Mouse (Mus musculus): ENCODE measurements around the gene Nup85. TPM values are rescaled to one million over a fixed set of nuclear protein-coding genes. Genes with fewer than 3 reads are reported as not detected.

Gene Nup85
- total RNA-seq, 4 experiments from 2014 or later, result 46.5 to 61.0 (median 53.9) TPM

DNA sequence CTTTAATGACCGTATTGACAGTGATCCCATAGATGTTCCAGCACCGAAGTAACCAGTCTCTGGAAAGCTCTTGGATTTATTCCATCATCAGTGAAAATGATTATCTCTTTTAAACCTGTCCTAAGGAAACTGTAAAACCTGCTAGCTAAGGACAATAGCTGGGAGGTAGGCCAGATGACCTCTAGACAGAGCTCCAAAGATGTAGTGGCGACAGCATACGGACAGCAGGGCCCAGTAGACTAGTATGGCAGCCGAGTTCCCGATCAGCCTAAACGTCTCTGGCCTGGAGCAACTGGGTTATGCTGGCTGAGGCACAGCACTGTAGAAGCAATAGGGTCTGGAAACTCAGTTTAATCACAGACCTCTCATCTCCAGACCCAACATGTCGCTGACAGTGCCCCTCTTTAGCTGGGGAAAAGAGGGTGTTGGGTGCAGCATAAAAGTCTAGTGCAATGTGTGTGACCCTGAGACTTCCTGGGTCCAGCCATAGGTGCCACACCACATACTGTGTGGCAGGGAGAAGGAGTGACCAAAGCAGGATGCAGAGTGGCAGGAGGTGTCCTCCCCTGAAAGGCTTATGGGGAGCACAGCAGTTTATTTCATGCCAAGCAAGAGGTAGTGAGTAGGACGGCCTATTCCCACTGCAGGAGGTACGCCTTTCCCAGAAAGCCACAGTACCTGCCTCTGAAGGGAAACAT, 20.3 kb downstream of the Nup85 start:
- no peak for DNase-seq

DNA sequence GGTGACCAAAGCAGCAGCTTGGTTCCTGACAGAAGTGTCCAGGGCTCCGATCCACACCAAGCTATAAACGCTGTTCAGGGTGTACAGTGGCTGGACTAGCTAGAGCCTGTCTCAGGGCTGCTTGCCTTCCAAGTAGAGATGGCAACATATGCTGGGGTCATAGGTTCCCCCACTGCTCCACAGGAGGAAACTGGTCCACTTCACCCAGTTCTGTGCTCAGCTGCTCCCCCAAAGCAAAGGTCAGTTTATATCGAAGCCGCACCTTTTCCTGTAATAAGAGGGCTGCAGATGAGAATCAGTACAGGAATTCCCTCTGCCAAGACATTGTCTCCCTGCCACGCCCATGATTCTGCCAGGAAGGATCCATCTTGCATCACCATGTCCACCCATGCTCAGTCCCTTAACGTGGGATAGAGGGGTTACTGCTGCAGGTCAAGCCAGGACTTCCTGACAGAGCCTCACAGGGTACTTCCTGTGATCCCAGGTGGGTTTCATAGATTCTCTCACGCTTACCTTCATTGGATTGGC, 21.4 kb downstream of the Nup85 start:
- no peak for DNase-seq

GRCm38 (mm10) chr11:115586403-115586802, 22.2 kb downstream of the Nup85 start:
- DNase-seq, result no peak

DNA sequence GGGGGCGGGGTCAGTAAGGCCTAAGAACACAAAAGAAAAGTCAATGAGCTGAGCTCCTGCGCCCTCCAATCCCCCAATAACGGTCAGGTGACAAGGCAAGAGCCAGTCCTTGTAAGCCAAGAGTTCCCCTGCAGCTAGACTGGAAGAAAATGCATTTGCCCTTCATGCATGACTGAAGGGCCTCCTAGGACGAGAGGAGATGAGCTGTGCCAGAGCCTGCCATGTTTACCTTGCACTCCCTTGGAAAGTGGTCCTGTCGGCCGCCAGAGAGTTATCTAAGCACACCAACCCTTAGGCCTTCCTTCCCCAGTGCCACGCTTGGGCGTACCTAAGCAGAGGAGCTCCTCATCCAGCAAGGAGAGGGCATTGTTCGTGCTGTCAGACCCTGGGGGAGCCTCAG, 23.8 kb downstream of the Nup85 start:
- no peak for DNase-seq

DNA sequence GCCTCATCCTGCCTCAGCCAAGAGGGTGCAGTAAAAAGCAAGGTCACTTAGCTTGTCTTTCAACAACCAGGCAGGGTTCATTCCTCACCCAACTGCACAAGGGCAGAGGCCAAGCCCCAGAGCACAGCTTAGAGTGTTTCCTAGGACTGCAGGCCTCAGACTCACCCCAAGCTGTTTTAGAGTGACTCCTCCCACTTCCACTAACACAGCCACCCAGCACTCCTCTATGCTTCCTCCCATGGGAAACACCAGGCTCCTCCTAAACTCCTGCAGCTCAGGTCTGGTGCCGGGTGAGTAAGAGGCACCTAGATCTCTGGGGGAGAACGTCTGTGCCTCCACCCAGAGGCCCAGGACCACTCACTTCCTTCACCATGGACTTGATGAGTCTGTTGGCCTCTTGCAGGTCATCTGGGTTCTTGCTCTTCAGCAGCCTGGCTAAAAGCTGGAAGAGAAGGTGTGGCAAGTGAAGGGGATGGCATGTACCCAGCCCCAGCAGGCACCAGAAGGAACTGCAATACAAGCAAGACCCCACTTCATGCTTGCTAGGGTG, 26.4 kb downstream of the Nup85 start:
- DNase-seq, result no peak

GRCm38 (mm10) chr11:115595209-115595608, 31.0 kb downstream of the Nup85 start:
- no peak for DNase-seq

- no peak for DNase-seq
Observed at GRCm38 (mm10) chr11:115598309-115598708, 34.1 kb downstream of the Nup85 start.

- no peak for DNase-seq
Observed at GRCm38 (mm10) chr11:115599722-115600121, 35.5 kb downstream of the Nup85 start.

GRCm38 (mm10) chr11:115600743-115601142, 36.5 kb downstream of the Nup85 start:
- DNase-seq, result no peak

DNA sequence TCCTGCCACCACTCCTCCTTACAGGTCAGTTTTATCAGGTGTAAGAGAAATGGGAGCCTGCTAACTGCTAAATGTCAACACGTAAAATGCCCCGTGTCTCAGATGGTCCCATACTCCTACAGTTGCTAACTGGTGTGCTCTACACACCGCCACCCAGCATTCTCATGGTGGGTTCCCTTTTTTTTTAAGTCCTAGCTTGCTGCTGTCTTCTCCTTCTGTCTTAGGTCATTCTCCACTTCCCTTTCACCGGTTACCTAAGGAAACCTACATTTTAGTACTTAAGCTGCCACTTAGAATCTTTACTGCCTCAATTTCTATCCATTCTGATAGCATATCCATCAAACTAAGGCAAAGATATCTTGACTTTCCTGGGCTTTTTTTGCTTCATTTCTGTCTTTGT, 36.9 kb downstream of the Nup85 start:
- no peak for DNase-seq

DNA sequence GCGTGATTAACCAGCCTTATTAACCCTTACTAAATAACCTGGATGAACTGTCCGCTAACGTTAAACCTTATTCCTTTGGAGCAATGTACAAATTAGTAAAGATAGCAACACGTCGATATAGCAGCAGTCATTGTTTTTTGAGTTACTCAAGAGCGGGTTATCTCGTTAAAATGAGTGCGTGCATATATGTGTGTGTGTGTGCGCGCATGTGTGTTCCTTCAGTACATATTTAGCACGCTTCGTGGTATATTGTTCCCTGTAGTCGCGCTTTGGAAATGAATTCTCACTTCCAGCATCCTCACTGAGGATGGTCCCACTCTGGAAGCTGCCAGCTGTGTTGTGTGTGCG, 38.9 kb downstream of the Nup85 start:
- no peak for DNase-seq

- peak; percentile 88 for DNase-seq
Observed at GRCm38 (mm10) chr11:115603476-115604303, 39.5 kb downstream of the Nup85 start, which contains the start of the genes Mrps7 and Gga3. TSS of gene Mrps7 (plus strand) at chr11:115603925. TSS of gene Gga3 (minus strand) at chr11:115604051.

GRCm38 (mm10) chr11:115604304-115604696, 40.1 kb downstream of the Nup85 start:
- DNase-seq, result no peak

DNA sequence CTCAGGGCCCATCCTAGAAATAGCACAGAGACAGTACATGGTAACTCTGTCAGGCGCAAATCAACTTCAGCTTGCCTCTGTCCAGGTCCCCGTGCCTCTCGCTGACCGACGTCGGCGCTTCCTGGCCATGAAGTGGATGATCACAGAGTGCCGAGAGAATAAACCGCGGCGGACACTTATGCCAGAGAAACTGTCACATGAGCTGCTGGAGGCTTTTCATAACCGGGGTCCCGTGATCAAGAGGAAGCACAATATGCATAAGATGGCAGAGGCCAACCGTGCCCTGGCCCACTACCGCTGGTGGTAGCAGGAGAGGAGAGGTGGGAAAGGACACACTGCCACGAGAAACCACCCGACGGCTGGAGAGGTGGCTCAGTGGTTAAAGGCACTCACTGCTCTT, 42.5 kb downstream of the Nup85 start:
- DNase-seq, result no peak

- no peak for DNase-seq
Observed at GRCm38 (mm10) chr11:115608421-115609399, 44.5 kb downstream of the Nup85 start.

GRCm38 (mm10) chr11:115609576-115609975, 45.3 kb downstream of the Nup85 start:
- DNase-seq, result no peak

DNA sequence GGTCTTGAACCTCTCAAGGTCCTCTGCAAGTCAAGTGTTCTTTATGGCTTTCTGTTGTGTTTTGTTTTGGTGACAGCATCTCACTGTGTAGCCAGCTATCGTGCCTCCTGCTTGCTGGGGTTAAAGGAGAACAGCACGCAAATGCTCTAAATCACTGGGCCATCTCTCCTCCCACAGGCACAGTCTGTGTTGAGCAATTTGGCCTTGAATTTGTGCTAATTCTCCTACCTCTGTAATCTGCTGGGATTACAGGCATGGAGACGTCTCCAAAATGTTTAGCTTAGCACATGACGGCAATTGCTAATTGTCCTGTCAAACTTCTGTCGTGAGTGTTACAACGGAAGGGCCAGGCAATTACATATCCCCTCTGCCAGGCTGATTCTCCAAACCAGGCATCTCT, 46.9 kb downstream of the Nup85 start:
- DNase-seq, result no peak

DNA sequence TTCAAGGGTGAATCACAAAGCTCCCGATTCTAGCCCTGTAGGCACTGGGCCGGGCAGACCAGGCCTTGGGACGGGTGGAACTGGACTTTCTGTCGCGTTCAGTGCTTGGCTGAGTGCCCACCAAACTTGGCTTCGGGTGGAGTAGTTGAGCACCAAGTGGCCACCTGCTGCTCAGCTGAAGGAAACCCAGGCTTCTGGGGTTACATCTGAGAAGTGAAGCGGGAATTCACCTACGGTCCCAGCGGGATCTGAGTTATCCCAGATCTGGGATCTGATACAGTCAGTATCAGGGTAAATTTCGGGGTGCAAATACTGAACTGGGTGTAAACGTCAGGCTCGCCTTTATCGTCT, 47.8 kb downstream of the Nup85 start:
- peak; percentile 87 for DNase-seq

DNA sequence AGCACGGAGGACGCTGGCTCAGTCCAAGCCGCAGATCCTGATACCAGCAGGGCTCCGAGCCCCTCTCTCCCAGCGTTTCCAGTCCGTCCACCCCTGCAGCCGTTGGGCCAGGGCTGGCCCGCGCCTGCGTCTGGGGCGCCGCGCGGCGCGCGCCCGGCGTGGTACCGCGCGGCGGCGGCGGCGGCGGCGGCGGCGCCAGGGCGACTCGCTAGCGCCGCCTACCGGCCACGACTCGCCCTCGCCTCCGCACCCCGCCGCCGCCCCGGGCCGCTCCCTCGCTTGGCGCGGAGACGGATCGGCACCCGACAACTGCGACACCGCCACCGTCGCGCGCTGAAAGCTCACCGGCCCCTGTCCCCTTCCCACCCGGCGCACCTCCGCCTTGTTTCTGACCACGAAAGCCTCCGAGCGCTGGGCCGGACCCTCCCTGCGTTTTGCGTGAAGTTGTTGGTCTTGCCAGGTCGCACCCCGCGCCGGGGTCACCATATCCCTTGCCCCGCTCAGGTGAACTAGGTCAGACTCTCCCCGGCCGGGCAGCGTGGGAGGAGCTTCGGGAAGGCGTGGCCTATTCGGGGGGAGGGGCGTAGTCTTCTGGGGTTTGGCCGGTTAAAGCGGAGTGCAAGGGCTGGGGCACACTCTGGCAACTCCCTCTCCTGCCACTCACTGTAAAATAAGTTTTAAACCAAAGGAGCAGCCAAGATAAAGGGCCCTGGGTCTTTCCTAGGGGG, 48.3 kb downstream of the Nup85 start, which contains the start of gene Mif4gd:
Gene Mif4gd, minus strand, starts transcription at position 560 of the 728 bp plus-strand sequence.
- peak; percentile 92 for DNase-seq

DNA sequence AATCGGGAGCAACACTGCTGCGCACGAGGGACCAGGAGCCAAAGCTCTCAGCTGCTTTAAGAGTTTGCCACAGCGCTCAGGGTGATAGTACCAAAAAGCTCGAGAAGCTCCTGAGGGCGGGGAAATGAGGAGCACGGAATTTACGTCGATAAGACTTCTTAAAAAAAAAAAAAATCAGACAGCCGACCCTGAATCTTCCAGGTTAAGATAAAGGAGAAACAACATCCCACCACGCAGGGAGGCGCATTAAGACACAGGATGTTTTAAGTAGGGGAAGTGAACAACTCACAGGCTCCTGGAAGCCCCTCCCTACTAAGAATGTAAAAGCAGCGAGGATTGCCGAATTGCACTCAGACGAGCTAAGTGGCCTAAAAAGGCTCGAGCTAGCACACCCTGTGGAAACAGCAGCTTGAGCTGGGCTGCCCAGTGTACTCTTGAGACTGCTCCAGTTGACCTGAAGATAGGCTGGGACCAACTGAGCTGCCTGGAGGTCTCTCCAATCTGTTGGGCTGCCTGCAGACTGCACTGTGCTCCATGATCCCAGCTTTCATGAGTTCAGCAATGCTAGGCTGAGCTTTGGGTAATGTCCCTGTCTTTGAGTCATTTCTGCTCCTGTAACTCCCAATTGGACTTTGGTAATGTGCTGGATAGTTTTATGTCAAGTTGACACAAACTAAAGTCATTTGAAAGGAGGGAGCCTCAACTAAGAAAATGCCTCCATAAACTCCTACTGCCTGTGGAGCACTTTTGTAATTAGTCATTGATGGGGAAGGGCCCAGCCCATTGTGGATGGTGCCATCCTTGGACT, 49.1 kb downstream of the Nup85 start:
- DNase-seq, result no peak

Data from adrenal gland, adult 8-10 months (tissue).